Mouse (Mus musculus) liver (tissue): ENCODE measurements at regions not wholly inside any gene's neighbourhood (a gene's known extent, or its start where the extent isn't known, plus 50 kb on each side); places are given as distances from the start of the nearest gene placed in this dataset.

Experiments used
- DNase-seq: peaks from one replicate; pipeline ENCODE4 v3.0.0-alpha.2; 2020; ENCODE audit warnings: mixed read lengths

DNA sequence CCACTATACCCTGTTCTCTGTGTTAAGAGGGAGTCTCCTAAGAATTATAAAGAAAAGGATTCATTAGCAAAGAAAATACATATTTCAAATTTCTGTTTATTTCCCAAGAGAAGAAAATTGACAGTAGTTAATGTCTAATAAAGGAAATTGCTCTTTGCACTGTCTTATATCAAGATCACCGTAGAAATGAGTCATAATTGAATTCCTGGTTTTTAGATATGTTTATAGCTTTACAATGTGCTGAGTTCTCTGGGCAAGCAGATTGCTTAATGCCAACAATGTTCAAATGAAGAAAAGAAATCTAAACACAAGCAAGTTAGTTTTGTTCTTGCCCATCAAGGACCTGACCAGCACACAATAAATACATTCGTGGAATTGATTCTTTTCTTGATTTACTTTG is 350.1 kb upstream of the Cited2 start:
- DNase-seq, result no peak

DNA sequence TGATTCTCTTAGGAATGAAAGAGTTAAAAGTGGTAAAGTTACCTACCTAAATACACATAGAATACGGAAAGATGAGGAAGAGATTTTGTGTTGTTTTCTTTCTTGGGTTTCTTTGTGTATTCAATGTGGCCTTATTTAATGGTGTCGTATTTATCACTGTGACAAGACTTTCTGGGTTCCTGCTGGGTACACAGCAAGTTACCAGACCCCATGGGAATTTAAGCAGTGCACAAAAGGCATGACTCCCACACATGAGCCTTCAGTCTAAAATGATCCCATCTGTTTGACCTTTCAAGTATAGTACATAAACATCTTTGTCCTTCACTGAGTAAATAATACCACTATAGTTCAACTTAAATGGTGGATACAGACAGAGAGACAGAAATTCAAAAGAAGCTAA is 349.0 kb upstream of the Cited2 start:
- no peak for DNase-seq

DNA sequence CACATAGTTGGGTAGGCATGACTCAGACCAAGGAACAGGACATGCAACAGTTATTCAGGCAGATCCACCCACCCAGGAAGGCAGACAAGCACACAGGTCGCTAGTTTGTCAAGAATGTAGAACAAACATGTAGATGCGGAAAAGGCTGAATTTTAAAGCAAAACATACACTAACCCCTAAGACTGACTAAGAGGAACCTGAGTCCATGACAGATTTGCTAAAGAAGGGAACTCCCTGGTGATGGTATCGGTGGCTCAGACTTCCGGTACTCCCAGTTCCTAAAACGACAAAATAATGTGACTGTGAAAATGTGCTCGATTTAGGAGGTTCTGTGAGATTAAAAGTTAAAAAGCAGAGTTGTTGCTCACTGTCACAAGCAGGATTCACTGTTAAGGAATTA is 340.0 kb upstream of the Cited2 start:
- DNase-seq, result no peak

DNA sequence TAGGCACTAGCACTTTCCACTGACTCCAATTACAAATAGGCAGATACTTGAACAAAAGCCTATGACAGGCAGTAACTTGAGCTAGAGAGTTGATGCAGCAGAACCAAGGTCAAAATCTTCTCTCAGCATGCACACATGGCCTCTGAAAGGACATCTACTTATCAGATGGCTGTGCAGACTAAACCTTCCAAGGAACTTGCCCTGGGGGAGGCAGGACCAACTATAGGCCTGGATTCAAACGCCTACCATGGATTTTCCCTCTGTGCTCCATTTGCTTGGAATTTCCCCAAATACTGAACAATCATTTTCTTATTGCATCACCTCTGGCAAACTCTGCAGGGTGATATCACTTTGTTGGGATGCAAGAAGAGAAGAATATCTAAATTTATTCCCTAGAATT is 337.8 kb upstream of the Cited2 start:
- DNase-seq, result no peak

- no peak for DNase-seq
Observed at GRCm38 (mm10) chr10:17387296-17387695, 335.7 kb upstream of the Cited2 start.

DNA sequence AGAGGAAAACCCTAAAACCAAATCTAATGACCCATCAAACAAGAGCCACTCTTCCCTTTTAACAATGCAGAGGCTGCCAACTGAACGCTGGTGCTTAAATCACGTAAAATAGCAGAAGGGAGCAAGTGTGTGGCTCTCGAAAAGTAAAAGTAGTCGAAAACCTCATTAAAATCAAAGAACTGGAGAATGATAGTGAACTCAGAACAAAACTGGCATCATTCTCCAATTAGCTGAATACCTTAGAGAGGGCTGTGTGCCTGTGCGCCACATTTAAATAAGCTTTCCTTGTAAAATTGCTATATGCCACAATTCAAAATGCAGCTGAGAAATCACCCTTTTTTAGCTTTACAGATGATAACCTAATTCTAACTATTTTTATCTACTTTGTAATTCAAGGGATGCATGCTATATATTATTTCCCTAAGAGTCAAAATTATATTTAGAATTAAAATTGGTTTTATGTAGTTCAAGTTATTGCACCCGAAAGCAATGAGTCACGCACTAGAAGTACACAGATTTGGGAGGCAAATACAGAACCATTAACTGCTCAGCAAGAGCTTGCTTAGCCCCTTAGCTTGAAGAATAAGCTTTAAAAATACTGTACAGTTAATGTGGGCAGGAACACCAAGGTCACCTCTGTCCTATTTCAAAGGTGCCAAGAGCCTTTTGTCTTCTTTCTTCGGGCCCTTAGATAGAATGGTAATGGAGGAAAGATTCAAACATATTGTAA is 327.4 kb upstream of the Cited2 start:
- no peak for DNase-seq

GRCm38 (mm10) chr10:17403899-17404298 is 319.1 kb upstream of the Cited2 start:
- DNase-seq, result no peak

DNA sequence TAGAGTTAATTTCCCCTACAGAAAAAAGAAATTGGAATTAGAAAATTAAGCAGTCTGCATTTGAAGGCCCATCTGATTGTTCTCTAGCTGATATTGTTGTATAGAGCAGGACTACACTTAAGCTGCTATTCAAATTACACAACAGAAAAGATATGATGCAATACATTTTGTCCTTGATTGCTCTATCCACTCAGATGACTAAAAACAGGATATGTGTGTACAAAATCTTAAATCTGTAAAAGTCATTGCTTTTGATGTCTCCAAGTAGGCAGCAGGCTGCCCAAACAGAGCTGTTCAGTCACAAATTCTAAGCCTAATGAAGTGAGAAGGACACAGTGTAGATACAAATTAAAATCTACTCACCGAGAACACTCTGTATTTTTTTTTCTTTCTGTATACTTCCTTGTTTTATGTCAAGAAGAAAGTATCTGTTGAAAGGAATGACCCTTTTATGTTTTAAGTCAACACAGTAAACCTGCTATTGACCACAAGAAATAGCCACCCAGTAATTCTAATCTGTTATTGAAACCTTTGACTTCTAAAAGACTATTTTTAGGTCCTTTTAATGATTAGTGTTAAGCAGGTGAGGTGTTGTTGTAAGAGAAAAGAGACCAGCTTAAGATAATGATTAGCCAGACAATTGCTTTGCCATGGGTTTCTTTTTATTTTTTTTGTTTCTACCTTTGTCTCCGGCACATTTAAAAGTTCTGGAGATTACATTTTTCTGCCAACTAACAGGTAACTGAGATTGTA is 315.0 kb upstream of the Cited2 start:
- no peak for DNase-seq

DNA sequence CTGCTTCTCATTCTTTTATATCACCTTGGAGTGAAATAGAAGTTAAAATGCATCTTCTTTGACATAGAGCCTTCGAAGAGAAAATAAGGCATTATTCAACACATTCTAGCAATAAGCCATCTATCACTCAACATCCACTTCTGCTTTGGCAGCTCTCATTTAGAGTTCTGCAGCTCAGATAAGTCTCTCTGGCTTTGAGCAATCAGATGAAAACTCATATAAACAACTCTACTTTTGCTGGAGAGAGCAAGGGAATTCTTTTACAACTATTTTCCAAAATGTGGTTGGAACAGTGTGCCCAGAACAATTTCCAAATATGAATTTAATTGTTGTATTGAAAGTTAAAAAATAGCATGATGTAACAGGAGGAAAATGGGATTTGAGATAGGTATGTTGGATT is 314.2 kb upstream of the Cited2 start:
- DNase-seq, result no peak

DNA sequence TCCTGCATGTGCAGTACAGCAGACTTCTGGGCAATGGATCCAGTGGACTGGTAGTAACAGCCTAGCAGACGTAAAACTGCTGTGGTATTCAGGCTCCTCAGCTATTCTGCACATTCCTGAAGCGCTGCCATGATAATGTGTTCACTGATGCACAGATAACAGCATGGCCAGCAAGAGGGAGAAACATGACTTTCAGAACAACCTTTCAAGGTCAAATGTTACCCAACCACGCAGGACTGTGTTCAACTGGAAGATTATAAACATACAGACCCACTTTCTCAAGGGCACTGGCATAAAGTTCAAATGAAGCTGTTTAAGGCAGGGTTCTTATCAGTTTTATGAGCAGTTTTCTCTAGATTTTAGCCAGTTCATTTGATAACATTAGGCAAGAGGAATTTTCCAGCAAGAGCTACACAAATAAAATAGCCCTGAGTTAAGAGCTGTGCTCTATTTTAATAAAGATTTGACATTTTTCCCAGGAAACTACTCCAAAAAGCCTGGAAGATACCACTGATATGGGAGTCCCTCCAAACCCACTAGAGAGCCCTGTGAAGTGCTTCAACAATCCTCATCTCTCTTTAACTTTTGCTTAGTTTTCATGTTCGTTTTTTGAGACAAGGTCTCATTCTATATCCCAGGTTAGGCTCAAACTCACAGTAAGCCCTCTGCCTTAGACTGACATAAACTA is 311.6 kb upstream of the Cited2 start:
- DNase-seq, result no peak

DNA sequence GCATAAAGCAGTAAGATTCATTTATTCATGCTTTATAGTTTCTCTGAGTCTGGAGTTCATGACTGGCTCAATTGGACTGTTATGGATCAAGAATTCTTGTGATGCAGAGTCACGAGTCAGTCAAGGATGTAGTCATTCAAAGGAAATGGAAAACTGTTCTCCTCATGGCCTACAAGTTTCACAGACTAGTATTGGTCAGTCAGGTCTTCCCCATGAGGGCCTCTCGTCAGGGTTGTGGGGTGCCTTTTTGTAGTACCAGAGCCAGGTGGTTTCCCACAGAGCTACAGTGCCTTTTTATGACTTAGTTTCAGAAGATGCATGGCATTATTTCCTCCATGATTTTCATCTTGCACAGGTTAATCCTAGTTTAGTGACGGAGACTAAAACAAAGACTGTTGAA is 307.9 kb upstream of the Cited2 start:
- DNase-seq, result no peak

GRCm38 (mm10) chr10:17416121-17416520 is 306.9 kb upstream of the Cited2 start:
- no peak for DNase-seq

- no peak for DNase-seq
Observed at GRCm38 (mm10) chr10:17417394-17417793, 305.6 kb upstream of the Cited2 start.

DNA sequence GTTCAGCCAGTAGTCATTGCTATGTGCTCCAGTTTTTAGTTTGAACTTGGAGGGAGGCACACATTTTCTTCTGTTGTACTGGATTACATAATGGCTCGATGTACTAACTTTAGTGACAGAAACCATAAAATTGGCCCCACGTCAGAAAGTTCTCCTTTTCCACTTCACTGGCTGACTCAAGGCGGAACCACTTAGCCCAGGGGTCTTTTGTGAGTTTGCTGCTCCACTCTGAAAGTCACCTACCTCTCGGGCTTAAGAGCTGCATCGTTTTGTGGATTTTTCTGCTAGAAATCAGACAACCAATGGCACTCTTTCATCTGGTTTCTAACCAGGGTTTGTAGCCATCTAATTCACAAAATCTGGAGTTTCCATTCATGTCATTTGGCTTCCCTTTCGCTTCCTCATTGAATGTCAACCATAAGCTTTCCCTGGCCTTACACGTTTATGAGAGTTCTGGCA is 304.8 kb upstream of the Cited2 start:
- DNase-seq, result no peak

DNA sequence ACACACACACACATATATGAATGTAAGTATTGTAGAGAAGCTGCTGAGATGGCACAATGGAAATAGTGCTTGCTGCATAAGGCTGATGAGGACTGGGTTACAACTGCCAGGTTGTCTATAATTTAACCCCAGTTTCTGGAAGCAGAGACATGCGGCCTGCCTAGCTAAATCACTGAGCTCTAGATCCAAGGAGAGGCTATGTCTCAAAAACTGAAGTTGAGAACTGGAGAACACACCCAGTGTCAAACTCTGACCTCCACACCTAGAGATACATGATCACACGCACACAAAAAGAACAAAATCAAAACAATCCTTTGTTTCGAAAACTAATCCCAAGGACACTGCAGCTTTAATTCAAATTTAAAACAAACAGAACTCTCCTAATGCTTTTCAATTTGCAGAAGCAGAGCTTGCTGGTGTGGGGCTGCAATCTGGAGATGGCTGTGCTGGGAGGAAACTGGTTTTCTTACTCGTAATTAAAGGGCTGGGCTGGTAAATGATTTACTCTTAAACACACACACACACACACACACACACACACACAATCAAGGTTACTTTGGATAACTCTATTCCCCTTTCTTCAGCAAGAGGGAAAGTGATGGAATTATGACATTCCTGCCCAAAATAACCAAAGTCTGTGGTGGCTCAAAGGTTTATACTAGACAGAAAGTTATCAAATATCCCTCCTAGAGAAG is 299.3 kb upstream of the Cited2 start:
- no peak for DNase-seq

DNA sequence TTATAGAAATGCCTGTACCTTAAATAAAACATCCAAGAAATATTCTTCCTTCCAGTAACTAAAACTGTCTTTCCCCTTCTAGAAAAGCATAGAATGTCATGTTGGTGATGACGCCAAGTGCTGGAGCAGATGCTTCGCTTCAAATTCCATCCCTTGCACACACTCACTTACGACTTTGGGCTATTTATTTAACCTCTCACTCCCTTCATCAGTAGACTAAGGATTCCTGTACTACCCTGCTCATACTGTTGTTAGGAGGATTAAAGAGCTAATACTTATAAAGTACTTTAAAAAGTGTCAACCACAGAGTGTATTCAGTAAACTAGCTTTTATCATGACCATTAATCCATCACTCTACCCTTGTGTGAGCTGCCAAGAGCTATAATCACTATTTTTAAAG is 296.8 kb upstream of the Cited2 start:
- DNase-seq, result no peak

DNA sequence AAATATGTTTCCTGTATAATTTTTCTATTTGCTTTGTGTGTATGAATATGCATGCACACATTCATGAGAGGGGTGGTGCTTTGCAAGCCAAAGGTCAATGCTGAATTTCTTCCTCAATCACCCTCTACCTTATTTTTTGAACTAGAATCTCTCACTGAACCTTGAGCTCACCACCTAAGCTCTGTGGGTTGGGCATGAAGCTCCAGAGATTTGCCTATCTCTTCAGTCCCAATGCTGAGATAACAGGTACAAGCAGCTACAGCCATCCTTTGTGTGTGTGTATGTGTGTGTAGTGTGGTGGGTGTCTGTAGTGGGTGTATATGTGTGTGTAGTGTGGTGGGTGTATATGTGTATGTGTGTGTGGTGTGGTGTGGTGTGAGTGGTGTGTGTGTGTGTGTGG is 295.7 kb upstream of the Cited2 start:
- no peak for DNase-seq

DNA sequence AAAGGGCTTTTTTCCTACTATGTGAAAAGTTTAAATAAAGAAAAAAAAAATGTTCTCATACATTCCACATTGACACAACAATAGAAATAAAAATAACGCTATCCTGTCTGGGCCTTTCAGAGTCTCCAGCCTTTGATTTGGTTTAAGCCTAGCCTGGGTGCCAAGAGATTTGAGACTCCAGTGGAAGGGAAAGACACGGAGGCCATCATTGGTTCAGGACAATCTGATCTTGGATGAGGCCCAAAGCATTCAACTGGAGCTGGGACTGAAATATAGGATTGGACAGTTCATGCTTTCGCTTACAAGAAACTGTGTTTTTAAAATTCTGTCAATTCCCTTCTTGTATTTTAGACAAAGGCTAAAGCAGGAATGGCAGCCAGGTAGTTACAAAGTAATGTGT is 294.7 kb upstream of the Cited2 start:
- DNase-seq, result no peak

GRCm38 (mm10) chr10:17431068-17431467 is 291.9 kb upstream of the Cited2 start:
- no peak for DNase-seq

- DNase-seq, result no peak
Observed at GRCm38 (mm10) chr10:17434098-17434497, 288.9 kb upstream of the Cited2 start.

GRCm38 (mm10) chr10:17450240-17450639 is 272.8 kb upstream of the Cited2 start:
- peak; percentile 4 for DNase-seq

GRCm38 (mm10) chr10:17470880-17471279 is 252.1 kb upstream of the Cited2 start:
- DNase-seq, result no peak

DNA sequence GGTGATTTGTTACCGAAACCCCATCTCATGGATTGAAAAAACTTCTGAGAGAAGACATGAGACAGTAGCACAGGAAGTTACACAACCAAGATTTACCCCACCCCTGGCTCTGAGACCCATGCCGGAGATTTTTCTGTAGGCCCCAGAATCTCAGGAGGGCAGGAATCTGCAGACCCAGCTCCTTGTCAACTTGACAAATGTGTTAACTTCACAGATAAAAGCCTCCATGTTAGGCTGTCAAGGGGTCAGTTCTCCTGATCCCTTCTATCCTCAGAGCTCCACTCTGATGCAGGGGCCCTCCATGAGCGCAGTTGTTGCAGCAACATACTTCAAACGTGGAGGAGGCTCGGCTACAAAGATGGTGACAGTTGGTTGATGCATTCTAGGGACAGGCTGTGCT is 250.5 kb upstream of the Cited2 start:
- DNase-seq, result no peak
